In genomic region chr4:115047750-115048149, GRCm38 (mm10) we compare ENCODE assay signal across 9 mouse cellular contexts. TPM values are rescaled to one million over a fixed set of nuclear protein-coding genes. Genes with fewer than 3 reads are reported as not detected.
DNase-seq lines count a peak whose midpoint lies in the region; ATAC-seq lines count a peak whose summit lies in the region.
"Had no signal": no experiment of that assay in that cellular context is flagged by ENCODE, and none has a peak within 500 bp of the region (broad histone marks: within the 10 kb centered on the region; RNA-seq: fewer than 3 reads in every experiment).

No protein-coding gene starts in this region.

- peak; percentile 14; the same call in 1 of the 2 replicates for ATAC-seq in midbrain, embryonic 11.5 days (ENCODE audit: low FRiP score)
- ATAC-seq in midbrain, embryonic 15.5 days (replicated peaks), result no peak
- ATAC-seq in frontal cortex, adult (ENCODE audit: low TSS enrichment), result no peak

- no peak overlapping the region for H3K4me2 ChIP-seq in midbrain, embryonic 11.5 days
- H3K4me2 ChIP-seq in midbrain, embryonic 15.5 days, result no peak overlapping the region
- H3K4me2 ChIP-seq: limb, embryonic 15.5 days had no signal

- H3K9me3 ChIP-seq in midbrain, embryonic 11.5 days (ENCODE audit: control insufficient read depth, low read length), result no peaks in the 10 kb centered on the region
- no peaks in the 10 kb centered on the region for H3K9me3 ChIP-seq in midbrain, embryonic 15.5 days
- H3K9me3 ChIP-seq: limb, embryonic 15.5 days had no signal

- peak; percentile 96 for DNase-seq in midbrain, embryonic 11.5 days (ENCODE audit: low spot score, missing footprints)
- peak; percentile 59 for DNase-seq in adrenal gland, adult 2 months
- DNase-seq in gastrocnemius, postnatal 36 days, result peak; percentile 43 to 51
- peak; percentile 80 for DNase-seq in kidney, postnatal 14 days
- DNase-seq in lung, postnatal 36 days, result peak; percentile 86
- peak; percentile 55 to 72 for DNase-seq in spleen, postnatal 36 days (ENCODE audit: low spot score in 2 of 2)

- no peak overlapping the region for H3K4me3 ChIP-seq in midbrain, embryonic 11.5 days (ENCODE audit: low read depth, low read length)
- no peak overlapping the region for H3K4me3 ChIP-seq in midbrain, embryonic 15.5 days
- H3K4me3 ChIP-seq: limb, embryonic 15.5 days had no signal

- H3K27me3 ChIP-seq in midbrain, embryonic 11.5 days (ENCODE audit: control insufficient read depth, insufficient read depth, low read length), result peaks cover 33% of the 10 kb centered on the region
- H3K27me3 ChIP-seq in midbrain, embryonic 15.5 days (replicated peaks), result peaks cover 35% of the 10 kb centered on the region

- no peak overlapping the region for H3K9ac ChIP-seq in midbrain, embryonic 11.5 days (ENCODE audit: low read length)
- H3K9ac ChIP-seq in midbrain, embryonic 15.5 days, result no peak overlapping the region
- H3K9ac ChIP-seq: limb, embryonic 15.5 days had no signal

- 6% methylated on average over 5 of the region's 5 CpGs for WGBS in midbrain, embryonic 11.5 days
- WGBS in midbrain, embryonic 15.5 days, result 3% methylated on average over 5 of the region's 5 CpGs

- intact Hi-C loops in gastrocnemius, postnatal 36 days (cut with DNase I), result loop anchor here (5.0 kb wide), 1 partner anchor 35 kb away; no protein-coding TSS in a partner anchor

- no peak overlapping the region for H3K27ac ChIP-seq in midbrain, embryonic 11.5 days (ENCODE audit: low read depth, low read length)
- H3K27ac ChIP-seq in midbrain, embryonic 15.5 days, result no peak overlapping the region
- H3K27ac ChIP-seq: limb, embryonic 15.5 days had no signal

- H3K36me3 ChIP-seq in midbrain, embryonic 11.5 days (ENCODE audit: control insufficient read depth, insufficient read depth, low read length), result no peaks in the 10 kb centered on the region
- no peaks in the 10 kb centered on the region for H3K36me3 ChIP-seq in midbrain, embryonic 15.5 days (replicated peaks)
- H3K36me3 ChIP-seq: limb, embryonic 15.5 days had no signal

- H3K4me1 ChIP-seq in midbrain, embryonic 11.5 days (ENCODE audit: control insufficient read depth, insufficient read depth, low read length), result peaks cover 3% of the 10 kb centered on the region; the same call in 1 of the 2 replicates
- peaks cover 3% of the 10 kb centered on the region for H3K4me1 ChIP-seq in midbrain, embryonic 15.5 days

RNA-seq across cellular contexts. Expression of gene Tal1, which starts 8.5 kb away (rescaled TPM):
- polyA plus RNA-seq in midbrain, embryonic 11.5 days (2014; fragmentation: Nextera tagmentation; extraction: Ambion mirVana), result 18.4 and 19.8 TPM in 2 replicates
- polyA plus RNA-seq in midbrain, embryonic 15.5 days (2015; fragmentation: Nextera tagmentation; extraction: Ambion mirVana), result 7.9 and 8.5 TPM in 2 replicates
- 1 to 10 TPM; 1.8 to 2.8 TPM for total RNA-seq in adrenal gland, adult 2 months (2021)
- polyA plus RNA-seq in adrenal gland, adult 2 months (2012; rRNA removed), result 5.1 and 8.9 TPM in 2 replicates
- 1 to 10 TPM; 1.2 TPM for total RNA-seq in gastrocnemius, postnatal 36 days (2021)

RNA-seq across cellular contexts. Expression of gene Pdzk1ip1, which starts 40.8 kb away (rescaled TPM):
- 14.6 and 16.6 TPM in 2 replicates for polyA plus RNA-seq in midbrain, embryonic 11.5 days (2014; fragmentation: Nextera tagmentation; extraction: Ambion mirVana)
- 3.0 and 3.8 TPM in 2 replicates for polyA plus RNA-seq in midbrain, embryonic 15.5 days (2015; fragmentation: Nextera tagmentation; extraction: Ambion mirVana)
- under 1 TPM; 0.48 to 0.61 TPM for total RNA-seq in adrenal gland, adult 2 months (2021)
- 5.1 and 10.0 TPM in 2 replicates for polyA plus RNA-seq in adrenal gland, adult 2 months (2012; rRNA removed)
- not detected for total RNA-seq in gastrocnemius, postnatal 36 days (2021)

RNA-seq across cellular contexts. Expression of gene Stil, which starts 47.8 kb away (rescaled TPM):
- 19.7 and 24.8 TPM in 2 replicates for polyA plus RNA-seq in midbrain, embryonic 11.5 days (2014; fragmentation: Nextera tagmentation; extraction: Ambion mirVana)
- polyA plus RNA-seq in midbrain, embryonic 15.5 days (2015; fragmentation: Nextera tagmentation; extraction: Ambion mirVana), result 1.8 and 2.6 TPM in 2 replicates
- total RNA-seq in adrenal gland, adult 2 months (2021), result under 1 TPM; 0.31 to 0.58 TPM
- polyA plus RNA-seq in adrenal gland, adult 2 months (2012; rRNA removed), result 0.10 and 0.13 TPM in 2 replicates
- under 1 TPM; 0.10 to 0.23 TPM for total RNA-seq in gastrocnemius, postnatal 36 days (2021)
